In the genomic region with DNA sequence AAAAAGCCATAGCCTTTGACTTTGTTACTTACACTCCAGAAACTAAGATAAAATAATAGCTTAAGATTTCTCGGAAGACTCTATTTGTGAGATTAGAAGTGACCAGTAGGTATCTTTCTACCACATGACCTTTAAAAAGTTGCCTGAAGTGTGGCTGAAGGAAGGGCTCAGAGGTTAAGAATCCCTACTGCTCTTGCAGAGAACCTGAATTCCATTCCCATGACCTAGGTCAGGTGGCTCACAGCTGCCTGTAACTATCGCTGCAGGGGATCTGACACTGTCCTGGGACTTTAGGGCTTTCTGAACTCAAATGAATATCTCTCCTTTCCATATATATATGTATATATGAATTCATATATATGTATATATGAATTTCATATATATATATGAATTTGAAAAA, we compare ENCODE assay signal across 19 mouse cellular contexts.
DNase-seq lines count a peak whose midpoint lies in the region; ATAC-seq and TF ChIP-seq lines count a peak whose summit lies in the region.
"Had no signal": no experiment of that assay in that cellular context is flagged by ENCODE, and none has a peak within 500 bp of the region (broad histone marks: within the 10 kb centered on the region; RNA-seq: fewer than 3 reads in every experiment).

No protein-coding gene starts in this region.

- no peaks in the 10 kb centered on the region for H3K27me3 ChIP-seq in hindbrain, embryonic 10.5 days (ENCODE audit: insufficient read depth, poor library complexity, severe bottlenecking)
- H3K27me3 ChIP-seq in hindbrain, postnatal 0 days (ENCODE audit: insufficient read depth, low read length) = no peaks in the 10 kb centered on the region
- no peaks in the 10 kb centered on the region for H3K27me3 ChIP-seq in midbrain, embryonic 15.5 days (replicated peaks)
- H3K27me3 ChIP-seq in midbrain, embryonic 10.5 days (ENCODE audit: low read depth, poor library complexity, severe bottlenecking) = no peaks in the 10 kb centered on the region
- 0 out of 2 replicates have a peak, but pooled peaks cover under 1% of the 10 kb centered on the region for H3K27me3 ChIP-seq in hindbrain, embryonic 15.5 days
- H3K27me3 ChIP-seq: limb, embryonic 13.5 days; liver, embryonic 13.5 days had no signal

- no peak overlapping the region for H3K4me2 ChIP-seq in hindbrain, postnatal 0 days (ENCODE audit: low read depth, low read length)
- H3K4me2 ChIP-seq in midbrain, embryonic 15.5 days = peak overlapping the region; percentile 75
- H3K4me2 ChIP-seq in hindbrain, embryonic 15.5 days = peak overlapping the region; percentile 70
- H3K4me2 ChIP-seq: heart, embryonic 11.5 days; liver, embryonic 13.5 days; lung, embryonic 14.5 days had no signal

- DNase-seq in hindbrain, embryonic 10.5 days (ENCODE audit: low spot score) = no peak
- no peak for DNase-seq in hindbrain, postnatal 0 days (ENCODE audit: low spot score)
- no peak for DNase-seq in midbrain, embryonic 10.5 days (ENCODE audit: low spot score)
- DNase-seq in yolk sac, embryonic 10.5 days (ENCODE audit: low spot score) = peak; percentile 42
- no peak for DNase-seq in spleen, adult 12 weeks (ENCODE audit: low spot score)
- DNase-seq: adrenal gland, adult 8-10 months; cerebellum, adult 9-10 months; gastrocnemius, adult 2 months; heart, postnatal 10 days; liver, embryonic 13.5 days; lung, embryonic 14.5 days; lung, postnatal 36 days; thymus, postnatal 14 days had no signal

- no peak overlapping the region for H3K27ac ChIP-seq in hindbrain, embryonic 10.5 days
- H3K27ac ChIP-seq in hindbrain, postnatal 0 days = no peak overlapping the region
- no peak overlapping the region for H3K27ac ChIP-seq in midbrain, embryonic 15.5 days
- no peak overlapping the region for H3K27ac ChIP-seq in midbrain, embryonic 10.5 days (replicated peaks)
- H3K27ac ChIP-seq in hindbrain, embryonic 15.5 days (replicated peaks) = no peak overlapping the region
- H3K27ac ChIP-seq: gastrocnemius, adult 2 months; limb, embryonic 13.5 days; liver, embryonic 13.5 days had no signal

- ATAC-seq in hindbrain, postnatal 0 days = no peak
- ATAC-seq in midbrain, embryonic 15.5 days (replicated peaks) = no peak
- ATAC-seq in hindbrain, embryonic 15.5 days (ENCODE audit: low FRiP score, low read depth) = no peak
- ATAC-seq: inflammation-experienced regulatory T-cells, adult 6 months had no signal

- 36% methylated on average over 2 of the region's 2 CpGs for WGBS in hindbrain, embryonic 10.5 days
- 51% methylated on average over 2 of the region's 2 CpGs for WGBS in hindbrain, postnatal 0 days
- 56% methylated on average over 2 of the region's 2 CpGs for WGBS in midbrain, embryonic 15.5 days
- WGBS in midbrain, embryonic 10.5 days = 49% methylated on average over 2 of the region's 2 CpGs
- 63% methylated on average over 2 of the region's 2 CpGs for WGBS in hindbrain, embryonic 15.5 days

- no peak for TF ChIP-seq CTCF in hindbrain, postnatal 0 days (IDR thresholded peaks at IDR 0.05; ENCODE audit: low read depth)

- peaks cover 82% of the 10 kb centered on the region for H3K4me1 ChIP-seq in hindbrain, embryonic 10.5 days (replicated peaks)
- H3K4me1 ChIP-seq in hindbrain, postnatal 0 days (ENCODE audit: insufficient read depth, low read length) = peaks cover 26% of the 10 kb centered on the region
- H3K4me1 ChIP-seq in midbrain, embryonic 15.5 days = peaks cover 42% of the 10 kb centered on the region
- peaks cover 68% of the 10 kb centered on the region for H3K4me1 ChIP-seq in midbrain, embryonic 10.5 days
- peaks cover 59% of the 10 kb centered on the region for H3K4me1 ChIP-seq in hindbrain, embryonic 15.5 days (replicated peaks)

- peak overlapping the region; percentile 65; the same call in 1 of the 2 replicates for H3K4me3 ChIP-seq in hindbrain, embryonic 10.5 days
- H3K4me3 ChIP-seq in hindbrain, postnatal 0 days (ENCODE audit: low read length) = no peak overlapping the region
- no peak overlapping the region for H3K4me3 ChIP-seq in midbrain, embryonic 15.5 days
- H3K4me3 ChIP-seq in midbrain, embryonic 10.5 days = no peak overlapping the region
- no peak overlapping the region for H3K4me3 ChIP-seq in hindbrain, embryonic 15.5 days
- H3K4me3 ChIP-seq: gastrocnemius, adult 2 months; limb, embryonic 13.5 days; liver, embryonic 13.5 days; myocyte had no signal

- H3K9ac ChIP-seq in hindbrain, postnatal 0 days (replicated peaks; ENCODE audit: low read length) = no peak overlapping the region
- H3K9ac ChIP-seq in midbrain, embryonic 15.5 days = no peak overlapping the region
- no peak overlapping the region for H3K9ac ChIP-seq in hindbrain, embryonic 15.5 days
- H3K9ac ChIP-seq: limb, embryonic 13.5 days; liver, embryonic 13.5 days; lung, embryonic 14.5 days had no signal

- no peaks in the 10 kb centered on the region for H3K9me3 ChIP-seq in hindbrain, embryonic 10.5 days
- H3K9me3 ChIP-seq in hindbrain, postnatal 0 days (ENCODE audit: low read length) = no peaks in the 10 kb centered on the region
- H3K9me3 ChIP-seq in midbrain, embryonic 15.5 days = no peaks in the 10 kb centered on the region
- no peaks in the 10 kb centered on the region for H3K9me3 ChIP-seq in midbrain, embryonic 10.5 days (replicated peaks)
- no peaks in the 10 kb centered on the region for H3K9me3 ChIP-seq in hindbrain, embryonic 15.5 days
- H3K9me3 ChIP-seq: limb, embryonic 13.5 days; liver, embryonic 13.5 days had no signal

- no peaks in the 10 kb centered on the region for H3K36me3 ChIP-seq in hindbrain, embryonic 10.5 days
- H3K36me3 ChIP-seq in hindbrain, postnatal 0 days (ENCODE audit: insufficient read depth, low read length) = no peaks in the 10 kb centered on the region
- H3K36me3 ChIP-seq in midbrain, embryonic 15.5 days (replicated peaks) = no peaks in the 10 kb centered on the region
- H3K36me3 ChIP-seq in midbrain, embryonic 10.5 days = 0 out of 2 replicates have a peak, but pooled peaks cover 2% of the 10 kb centered on the region
- H3K36me3 ChIP-seq in hindbrain, embryonic 15.5 days = no peaks in the 10 kb centered on the region
- H3K36me3 ChIP-seq: limb, embryonic 13.5 days; liver, embryonic 13.5 days had no signal
